Mouse (Mus musculus): ENCODE results near the gene Nup160. TPM values are rescaled to one million over a fixed set of nuclear protein-coding genes. Genes with fewer than 3 reads are reported as not detected.

The Nup160 gene
- polyA plus RNA-seq (2015; fragmentation: Nextera tagmentation; extraction: Ambion mirVana), result 11.1 and 12.4 TPM in 2 replicates

DNA sequence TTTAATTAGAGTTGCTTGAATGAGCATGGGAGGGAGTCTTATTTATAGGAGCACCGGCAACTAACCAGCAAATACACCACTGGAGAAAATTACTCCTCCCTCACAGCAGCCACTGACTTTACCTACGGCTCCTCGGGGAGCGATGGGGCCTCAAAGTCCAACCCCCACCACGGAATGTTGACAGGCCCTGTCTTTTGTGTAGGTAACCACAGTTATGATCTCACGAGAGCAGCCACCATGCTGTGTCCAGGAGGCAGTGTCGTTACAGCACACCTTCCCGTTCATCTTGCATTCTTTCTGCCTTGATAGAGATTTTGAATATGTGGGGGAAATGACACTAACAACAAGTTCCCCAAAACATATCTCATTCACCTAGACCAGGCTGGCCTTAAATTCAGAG, at the start of gene Nup160:
Gene Nup160 (plus strand): TSS at position 209 of the 400 bp plus-strand sequence.
- DNase-seq (ENCODE audit: low spot score) (no peak), ATAC-seq (no peak)
- Histone ChIP-seq H3K27ac (ENCODE audit: low read length) (no peak within 1 kb of the TSS), H3K4me1 (ENCODE audit: insufficient read depth, low read depth, low read length) (peaks cover 6% of the 10 kb centered on the region; the same call in 1 of the 2 replicates), H3K9ac (replicated peaks; ENCODE audit: low read depth) (no peak within 1 kb of the TSS), H3K27me3 (replicated peaks; ENCODE audit: insufficient read depth, low read length) (no peaks in the 10 kb centered on the region), H3K9me3 (ENCODE audit: low read length) (no peaks in the 10 kb centered on the region), H3K4me2 (replicated peaks; ENCODE audit: low read depth, low read length) (no peak within 1 kb of the TSS), H3K36me3 (ENCODE audit: insufficient read depth, low read length) (no peaks in the 10 kb centered on the region), H3K4me3 (ENCODE audit: low read depth, low read length) (no peak within 1 kb of the TSS)
- whole genome bisulfite sequencing, result 80% methylated on average over 8 of the region's 8 CpGs
- TF ChIP-seq CTCF (IDR thresholded peaks at IDR 0.05), result no peak

DNA sequence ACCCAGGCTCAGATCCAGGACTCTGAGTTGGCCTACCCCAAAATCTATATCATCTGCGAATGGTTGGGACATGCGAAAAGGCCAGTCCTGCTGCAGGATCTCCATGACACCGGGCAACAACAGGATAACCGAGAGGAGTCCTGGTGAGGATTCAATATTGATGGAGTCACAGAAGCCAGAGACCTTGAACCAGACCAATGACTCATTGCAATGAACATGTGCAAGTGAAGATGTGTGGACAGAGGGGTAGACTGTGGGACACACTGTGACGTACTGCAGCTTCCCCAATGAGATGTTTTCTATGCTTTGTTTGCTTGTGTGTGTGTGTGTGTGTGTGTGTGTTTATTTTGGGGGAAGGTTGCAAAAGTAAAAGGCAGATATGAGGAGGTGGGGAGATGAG, 48.8 kb upstream of the Nup160 start:
- 84% methylated on average over 5 of the region's 5 CpGs for WGBS
- no peaks in the 10 kb centered on the region for H3K4me1 ChIP-seq (ENCODE audit: insufficient read depth, low read depth, low read length)
- H3K9me3 ChIP-seq (ENCODE audit: low read length), result no peaks in the 10 kb centered on the region
- H3K4me3 ChIP-seq (ENCODE audit: low read depth, low read length), result no peak overlapping the region
- no peak overlapping the region for H3K4me2 ChIP-seq (replicated peaks; ENCODE audit: low read depth, low read length)
- no peaks in the 10 kb centered on the region for H3K27me3 ChIP-seq (replicated peaks; ENCODE audit: insufficient read depth, low read length)
- H3K9ac ChIP-seq (replicated peaks; ENCODE audit: low read depth), result no peak overlapping the region
- no peak for TF ChIP-seq EP300 (IDR thresholded peaks at IDR 0.05)
- no peak for TF ChIP-seq CTCF (IDR thresholded peaks at IDR 0.05)
- H3K36me3 ChIP-seq (ENCODE audit: insufficient read depth, low read length), result no peaks in the 10 kb centered on the region
- ATAC-seq, result no peak
- H3K27ac ChIP-seq (ENCODE audit: low read length), result no peak overlapping the region
- DNase-seq (ENCODE audit: low spot score), result no peak

DNA sequence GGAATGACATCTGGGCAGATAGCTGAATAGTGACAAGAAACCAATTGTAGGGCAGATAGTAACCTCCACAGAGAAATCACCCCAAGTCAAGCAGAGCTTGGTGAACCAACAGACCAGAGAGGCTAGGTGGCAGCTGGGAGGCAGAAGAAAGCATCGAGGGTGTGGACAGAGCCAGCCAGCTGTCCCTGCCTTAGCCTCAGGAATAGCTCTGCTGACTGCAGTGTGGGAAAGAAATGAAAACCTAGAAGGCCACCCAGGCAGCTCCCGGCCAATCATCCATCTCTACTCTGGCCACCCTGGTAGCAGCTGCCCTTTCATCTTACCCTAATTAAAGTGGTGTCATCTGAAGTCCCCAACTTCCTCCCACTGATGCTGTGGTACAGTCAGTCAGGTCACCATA, 47.5 kb upstream of the Nup160 start:
- H3K9ac ChIP-seq (replicated peaks; ENCODE audit: low read depth), result no peak overlapping the region
- H3K4me2 ChIP-seq (replicated peaks; ENCODE audit: low read depth, low read length), result no peak overlapping the region
- TF ChIP-seq CTCF (IDR thresholded peaks at IDR 0.05), result no peak
- no peak for TF ChIP-seq EP300 (IDR thresholded peaks at IDR 0.05)
- no peaks in the 10 kb centered on the region for H3K36me3 ChIP-seq (ENCODE audit: insufficient read depth, low read length)
- no peaks in the 10 kb centered on the region for H3K27me3 ChIP-seq (replicated peaks; ENCODE audit: insufficient read depth, low read length)
- H3K9me3 ChIP-seq (ENCODE audit: low read length), result no peaks in the 10 kb centered on the region
- DNase-seq (ENCODE audit: low spot score) (no peak), ATAC-seq (no peak)
- H3K27ac ChIP-seq (ENCODE audit: low read length), result no peak overlapping the region
- 37% methylated on average over 2 of the region's 2 CpGs for WGBS
- H3K4me1 ChIP-seq (ENCODE audit: insufficient read depth, low read depth, low read length), result no peaks in the 10 kb centered on the region
- H3K4me3 ChIP-seq (ENCODE audit: low read depth, low read length), result no peak overlapping the region

DNA sequence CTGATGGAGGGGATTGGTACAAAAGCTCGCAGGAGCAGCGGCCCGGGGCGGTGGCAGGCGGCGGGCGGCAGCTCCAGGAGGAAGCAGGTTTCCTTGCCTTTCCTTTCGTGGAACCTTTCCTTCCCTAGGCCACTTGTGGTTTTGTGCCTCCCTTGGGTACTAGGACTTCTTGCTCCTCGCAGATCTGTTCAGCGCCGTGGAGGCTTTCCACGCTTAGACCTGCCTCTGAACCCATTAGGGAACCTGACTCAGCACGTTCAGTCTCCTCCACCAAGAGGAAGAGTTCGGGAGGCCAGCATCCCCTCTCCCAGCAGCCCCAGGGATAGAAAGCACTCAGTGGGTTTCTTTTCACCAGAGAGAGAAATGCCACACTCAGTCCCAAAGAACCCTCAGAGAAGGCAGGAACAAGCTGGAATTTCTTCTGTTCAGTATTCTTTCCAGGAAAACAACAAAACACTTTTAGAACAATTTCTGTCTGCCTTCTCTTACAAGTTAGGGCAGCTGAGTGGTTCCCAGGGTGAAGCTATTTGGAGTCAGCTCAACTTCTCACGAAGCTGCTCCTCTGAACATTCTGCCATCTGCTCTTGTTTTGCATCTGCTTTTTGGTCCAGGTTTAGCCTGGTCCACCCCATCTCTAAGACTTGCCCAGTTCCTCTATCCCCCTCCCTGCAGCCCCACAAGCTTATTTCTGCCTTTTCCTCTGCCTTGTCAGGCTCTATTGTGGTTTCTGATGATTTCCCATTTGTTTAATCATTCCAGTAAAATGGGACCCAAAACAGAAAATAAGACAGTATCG, 44.9 kb upstream of the Nup160 start:
- Histone ChIP-seq H3K27me3 (replicated peaks; ENCODE audit: insufficient read depth, low read length) (no peaks in the 10 kb centered on the region), H3K36me3 (ENCODE audit: insufficient read depth, low read length) (no peaks in the 10 kb centered on the region), H3K9me3 (ENCODE audit: low read length) (no peaks in the 10 kb centered on the region), H3K27ac (ENCODE audit: low read length) (no peak overlapping the region), H3K4me3 (ENCODE audit: low read depth, low read length) (no peak overlapping the region), H3K9ac (replicated peaks; ENCODE audit: low read depth) (no peak overlapping the region), H3K4me1 (ENCODE audit: insufficient read depth, low read depth, low read length) (no peaks in the 10 kb centered on the region), H3K4me2 (replicated peaks; ENCODE audit: low read depth, low read length) (no peak overlapping the region)
- ATAC-seq (no peak), DNase-seq (ENCODE audit: low spot score) (no peak)
- 72% methylated on average over 16 of the region's 16 CpGs for WGBS
- TF ChIP-seq EP300 (IDR thresholded peaks at IDR 0.05) (no peak), CTCF (IDR thresholded peaks at IDR 0.05) (no peak)

DNA sequence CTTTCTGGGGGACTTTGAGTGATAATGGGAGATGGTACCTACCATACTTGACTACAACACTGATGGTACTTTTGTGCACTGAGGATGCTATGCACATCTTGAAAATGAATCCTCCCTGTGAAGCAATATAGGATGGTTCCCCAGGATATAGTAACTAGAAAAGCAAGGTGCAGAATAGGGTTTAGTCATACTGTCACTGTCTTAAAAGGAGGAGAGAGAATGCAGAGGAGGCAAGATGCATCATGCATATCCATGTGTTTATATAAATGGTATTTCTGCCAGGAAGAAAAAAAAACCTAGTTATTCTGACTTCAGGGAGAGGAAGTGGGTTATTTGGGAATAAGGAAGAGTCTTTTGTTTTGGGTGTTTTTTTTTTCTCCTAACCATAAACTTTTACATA, 42.3 kb upstream of the Nup160 start:
- DNase-seq (ENCODE audit: low spot score) (peak; percentile 32), ATAC-seq (no peak)
- H3K4me2 ChIP-seq (replicated peaks; ENCODE audit: low read depth, low read length), result no peak overlapping the region
- H3K9ac ChIP-seq (replicated peaks; ENCODE audit: low read depth), result no peak overlapping the region
- TF ChIP-seq CTCF (IDR thresholded peaks at IDR 0.05) (no peak), EP300 (IDR thresholded peaks at IDR 0.05) (no peak)
- H3K4me3 ChIP-seq (ENCODE audit: low read depth, low read length), result no peak overlapping the region
- no peaks in the 10 kb centered on the region for H3K9me3 ChIP-seq (ENCODE audit: low read length)
- 0 out of 2 replicates have a peak, but pooled peaks cover under 1% of the 10 kb centered on the region for H3K4me1 ChIP-seq (ENCODE audit: insufficient read depth, low read depth, low read length)
- no peaks in the 10 kb centered on the region for H3K36me3 ChIP-seq (ENCODE audit: insufficient read depth, low read length)
- no peaks in the 10 kb centered on the region for H3K27me3 ChIP-seq (replicated peaks; ENCODE audit: insufficient read depth, low read length)
- H3K27ac ChIP-seq (ENCODE audit: low read length), result no peak overlapping the region

DNA sequence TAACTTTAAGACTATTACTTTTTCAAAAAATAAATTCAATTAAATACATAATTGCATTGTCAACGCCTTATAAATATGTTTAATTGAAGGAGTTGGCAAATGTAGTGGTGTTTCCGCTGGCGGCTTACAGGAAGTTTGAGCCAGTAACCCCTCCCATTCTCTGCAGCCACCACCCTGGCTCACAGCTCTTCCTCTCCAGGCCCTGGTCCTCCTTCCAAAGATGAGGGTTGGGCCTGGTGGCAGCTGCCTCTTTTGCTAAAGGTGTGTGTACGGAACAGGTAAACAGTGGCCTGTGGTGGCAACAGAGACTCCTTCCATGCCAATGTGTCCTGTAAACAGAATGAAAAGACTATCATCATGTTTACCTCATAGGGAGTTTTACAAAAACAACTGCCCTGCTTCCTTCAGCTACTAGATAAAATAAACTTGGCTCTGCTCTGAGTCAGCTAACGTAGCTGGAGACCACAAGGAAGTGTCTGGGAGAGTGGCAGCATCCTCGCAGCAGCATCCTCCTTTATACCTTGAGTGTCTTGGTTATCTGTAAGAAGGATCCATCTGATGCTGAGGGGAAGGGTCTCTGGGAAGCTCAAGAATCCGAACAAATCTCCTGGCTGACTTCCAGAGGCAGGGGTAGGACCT, 41.8 kb upstream of the Nup160 start:
- 0 out of 2 replicates have a peak, but pooled peaks cover 2% of the 10 kb centered on the region for H3K4me1 ChIP-seq (ENCODE audit: insufficient read depth, low read depth, low read length)
- TF ChIP-seq EP300 (IDR thresholded peaks at IDR 0.05) (peak; percentile 58), CTCF (IDR thresholded peaks at IDR 0.05) (no peak)
- no peaks in the 10 kb centered on the region for H3K9me3 ChIP-seq (ENCODE audit: low read length)
- no peak overlapping the region for H3K4me3 ChIP-seq (ENCODE audit: low read depth, low read length)
- H3K27ac ChIP-seq (ENCODE audit: low read length), result peak overlapping the region; percentile 75
- ATAC-seq (peak; percentile 82), DNase-seq (ENCODE audit: low spot score) (peak; percentile 74)
- H3K9ac ChIP-seq (replicated peaks; ENCODE audit: low read depth), result no peak overlapping the region
- H3K36me3 ChIP-seq (ENCODE audit: insufficient read depth, low read length), result no peaks in the 10 kb centered on the region
- no peak overlapping the region for H3K4me2 ChIP-seq (replicated peaks; ENCODE audit: low read depth, low read length)
- no peaks in the 10 kb centered on the region for H3K27me3 ChIP-seq (replicated peaks; ENCODE audit: insufficient read depth, low read length)
- WGBS, result 22% methylated on average over 7 of the region's 7 CpGs
